Mouse (Mus musculus) bone marrow, adult 2 months (tissue): ENCODE results near the gene Ccdc9. TPM values are rescaled to one million over a fixed set of nuclear protein-coding genes. Genes with fewer than 3 reads are reported as not detected.

Source experiments
- H3K27ac ChIP-seq: fragments of 200-500 bp; 2 replicates; pipeline ENCODE4 v1.5.1; 2012; ENCODE audit warnings: low read depth, mild to moderate bottlenecking, control low read depth, inconsistent platforms, low read length; ENCODE audit not compliant: control insufficient read depth, poor library complexity, insufficient read depth
- H3K4me1 ChIP-seq: fragments of 200-500 bp; 2 replicates; pipeline ENCODE4 v1.6.1; 2011; ENCODE audit warnings: low read length; ENCODE audit not compliant: control insufficient read depth, insufficient read depth
- H3K4me3 ChIP-seq: fragments of 200-500 bp; replicated peaks from 2 replicates; pipeline ENCODE3; 2011; ENCODE audit warnings: mild to moderate bottlenecking, low read depth, low read length, control low read depth; ENCODE audit not compliant: control insufficient read depth
- CTCF ChIP-seq: fragments of 200-500 bp; IDR thresholded peaks from 2 replicates; pipeline ENCODE4 v1.5.1; 2011; ENCODE audit warnings: low read length, control low read depth; ENCODE audit not compliant: control insufficient read depth, insufficient read depth
- POLR2A ChIP-seq: fragments of 200-500 bp; IDR thresholded peaks from 2 replicates; pipeline ENCODE4 v1.6.1; 2011; ENCODE audit warnings: low read depth, mild to moderate bottlenecking, control low read depth, low read length, borderline replicate concordance; ENCODE audit not compliant: control insufficient read depth
- WGBS: fragments of 180-500 bp; shearing (Covaris S2); methylation state at CpG from one replicate; pipeline ENCODE4 v1.1.7; 2018; 5-methylcytosine and 5-hydroxymethylcytosine counted together
- polyA plus RNA-seq: library from polyadenylated mRNA; stranded (reverse); fragments of >200 nt; gene quantifications from 2 replicates; pipeline ENCODE4 v1.2.4, GENCODE M21; 2011; ENCODE audit warnings: low replicate concordance; ENCODE audit not compliant: missing spikeins, insufficient read depth, insufficient read length

Gene Ccdc9
- polyA plus RNA-seq, 1 experiment, result 194 TPM

GRCm38 (mm10) chr7:16315222-16315759, 28.7 kb upstream of the Ccdc9 start:
- Histone ChIP-seq H3K27ac (no peak overlapping the region), H3K4me3 (no peak overlapping the region), H3K4me1 (peaks cover 8% of the 10 kb centered on the region)
- no peak for TF ChIP-seq CTCF
- no peak for TF ChIP-seq POLR2A
- 46% methylated on average over 4 of the region's 4 CpGs for WGBS

GRCm38 (mm10) chr7:16314221-16314775, 27.7 kb upstream of the Ccdc9 start:
- H3K4me3 ChIP-seq, result peak overlapping the region; percentile 38
- TF ChIP-seq POLR2A, result no peak
- no peak for TF ChIP-seq CTCF
- H3K4me1 ChIP-seq, result peaks cover 8% of the 10 kb centered on the region
- WGBS, result 35% methylated on average over 13 of the region's 13 CpGs
- H3K27ac ChIP-seq, result peak overlapping the region; percentile 60

GRCm38 (mm10) chr7:16313481-16314220, 27.1 kb upstream of the Ccdc9 start:
- Histone ChIP-seq H3K27ac (peak overlapping the region; percentile 94), H3K4me3 (peak overlapping the region; percentile 71), H3K4me1 (peaks cover 10% of the 10 kb centered on the region)
- TF ChIP-seq CTCF, result 0 out of 2 replicates have a peak, but pooled peaks have one; percentile 16
- TF ChIP-seq POLR2A, result peak; percentile 97
- WGBS, result 1% methylated on average over 53 of the region's 66 CpGs

- peaks cover 10% of the 10 kb centered on the region for H3K4me1 ChIP-seq
- TF ChIP-seq POLR2A (0 out of 2 replicates have a peak, but pooled peaks have one; percentile 42), CTCF (no peak)
- H3K27ac ChIP-seq, result peak overlapping the region; percentile 94
- WGBS, result 2% methylated on average over 12 of the region's 12 CpGs
- peak overlapping the region; percentile 79 for H3K4me3 ChIP-seq
These were observed 26.2 kb upstream of the Ccdc9 start for GRCm38 (mm10) chr7:16312672-16313311.

GRCm38 (mm10) chr7:16312011-16312671, 25.5 kb upstream of the Ccdc9 start:
- H3K4me1 ChIP-seq, result peaks cover 10% of the 10 kb centered on the region
- WGBS, result 1% methylated on average over 45 of the region's 49 CpGs
- peak overlapping the region; percentile 94 for H3K27ac ChIP-seq
- peak overlapping the region; percentile 79 for H3K4me3 ChIP-seq
- no peak for TF ChIP-seq POLR2A
- TF ChIP-seq CTCF, result no peak

GRCm38 (mm10) chr7:16311453-16312004, 24.9 kb upstream of the Ccdc9 start:
- no peak for TF ChIP-seq CTCF
- no peak for TF ChIP-seq POLR2A
- Histone ChIP-seq H3K4me3 (peak overlapping the region; percentile 79), H3K27ac (peak overlapping the region; percentile 94), H3K4me1 (peaks cover 10% of the 10 kb centered on the region)
- under 1% methylated on average over 14 of the region's 14 CpGs for WGBS

GRCm38 (mm10) chr7:16310521-16311452, 24.2 kb upstream of the Ccdc9 start:
- Histone ChIP-seq H3K27ac (peak overlapping the region; percentile 76), H3K4me1 (peaks cover 10% of the 10 kb centered on the region), H3K4me3 (peak overlapping the region; percentile 79)
- WGBS, result under 1% methylated on average over 31 of the region's 31 CpGs
- TF ChIP-seq POLR2A (no peak), CTCF (no peak)
